Mouse (Mus musculus): ENCODE measurements around the gene Cela2a. TPM values are rescaled to one million over a fixed set of nuclear protein-coding genes. Genes with fewer than 3 reads are reported as not detected.

Cela2a gene
- 0.16 TPM in 1 of 2 replicates, not detected in the other for polyA plus RNA-seq (2012; rRNA removed)

GRCm38 (mm10) chr4:141826060-141826459, at the start of gene Cela2a:
Gene Cela2a (minus strand): TSS chr4:141826160.

GRCm38 (mm10) chr4:141874601-141875460, 48.9 kb upstream of the Cela2a start, which contains the start of gene Efhd2:
Gene Efhd2 (minus strand): TSS chr4:141874920.

GRCm38 (mm10) chr4:141845999-141846398, 20.0 kb upstream of the Cela2a start, which contains the start of gene Ctrc:
Gene Ctrc (minus strand): TSS chr4:141846359.

GRCm38 (mm10) chr4:141793282-141794151, 32.4 kb downstream of the Cela2a start, which contains the start of gene Casp9:
Gene Casp9 (plus strand): TSS chr4:141793612.

GRCm38 (mm10) chr4:141790524-141790990, 35.4 kb downstream of the Cela2a start, which contains the start of gene Dnajc16:
Gene Dnajc16 (minus strand): TSS chr4:141790931.

Other genes with a start within 250 kb of the Cela2a start
- 38.0 and 60.0 TPM in 2 replicates for gene Fblim1, start 220.1 kb downstream of the Cela2a start, polyA plus RNA-seq (2012; rRNA removed)
- gene Tmem82, start 207.5 kb downstream of the Cela2a start, polyA plus RNA-seq (2012; rRNA removed) = 0.57 and 0.65 TPM in 2 replicates
- 0.10 and 0.21 TPM in 2 replicates for gene Slc25a34, start 202.3 kb downstream of the Cela2a start, polyA plus RNA-seq (2012; rRNA removed)
- gene Plekhm2, start 161.3 kb downstream of the Cela2a start, polyA plus RNA-seq (2012; rRNA removed) = 20.1 and 29.7 TPM in 2 replicates
- 9.8 TPM in 1 of 2 replicates, not detected in the other for gene Rsc1a1, start 140.6 kb downstream of the Cela2a start, polyA plus RNA-seq (2012; rRNA removed)
- 22.3 and 22.6 TPM in 2 replicates for gene Ddi2, start 102.7 kb downstream of the Cela2a start, polyA plus RNA-seq (2012; rRNA removed)
- 0.40 and 0.66 TPM in 2 replicates for gene Agmat, start 79.5 kb downstream of the Cela2a start, polyA plus RNA-seq (2012; rRNA removed)
- 8.1 and 11.2 TPM in 2 replicates for gene Dnajc16, start 35.2 kb downstream of the Cela2a start, polyA plus RNA-seq (2012; rRNA removed)
- 19.3 and 21.0 TPM in 2 replicates for gene Casp9, start 32.5 kb downstream of the Cela2a start, polyA plus RNA-seq (2012; rRNA removed)
- not detected in 2 replicates for gene Ctrc, start 20.2 kb upstream of the Cela2a start, polyA plus RNA-seq (2012; rRNA removed)
- 42.0 and 42.9 TPM in 2 replicates for gene Efhd2, start 48.8 kb upstream of the Cela2a start, polyA plus RNA-seq (2012; rRNA removed)
- 2.2 and 3.9 TPM in 2 replicates for gene Fhad1, start 188.9 kb upstream of the Cela2a start, polyA plus RNA-seq (2012; rRNA removed)

Data from central nervous system, embryonic 11.5 days (tissue).